Mouse (Mus musculus) stomach, postnatal 0 days (tissue): ENCODE results near the gene Dusp6. TPM values are rescaled to one million over a fixed set of nuclear protein-coding genes. Genes with fewer than 3 reads are reported as not detected.

Source experiments
- ATAC-seq: fragments of 200-750 bp; cut with Nextera tagmentation; 2 replicates; pipeline ENCODE4 v1.8.0; 2017; ENCODE audit not compliant: low FRiP score, low TSS enrichment
- DNase-seq: peaks from one replicate; pipeline ENCODE4 v3.0.0-alpha.2; 2016; ENCODE audit warnings: low spot score
- H3K27ac ChIP-seq: fragments of 300-500 bp; sonication (generic); replicated peaks from 2 replicates; pipeline ENCODE4 v1.5.1; 2014; ENCODE audit warnings: mild to moderate bottlenecking, control low read depth
- H3K27me3 ChIP-seq: fragments of 300-500 bp; sonication (generic); 2 replicates; pipeline ENCODE4 v1.6.1; 2014; ENCODE audit warnings: low read length; ENCODE audit not compliant: control insufficient read depth, insufficient read depth
- H3K36me3 ChIP-seq: fragments of 300-500 bp; sonication (generic); 2 replicates; pipeline ENCODE4 v1.6.1; 2014; ENCODE audit warnings: low read length, mixed read lengths; ENCODE audit not compliant: control insufficient read depth, insufficient read depth
- H3K4me1 ChIP-seq: fragments of 300-500 bp; sonication (generic); replicated peaks from 2 replicates; pipeline ENCODE4 v1.6.1; 2014; ENCODE audit warnings: antibody characterized with exemption; ENCODE audit not compliant: control insufficient read depth, insufficient read depth
- H3K4me2 ChIP-seq: fragments of 300-500 bp; sonication (generic); replicated peaks from 2 replicates; pipeline ENCODE4 v1.6.1; 2014; ENCODE audit warnings: low read depth, mild to moderate bottlenecking, control low read depth, moderate library complexity
- H3K4me3 ChIP-seq: fragments of 300-500 bp; sonication (generic); 2 replicates; pipeline ENCODE4 v1.5.1; 2014; ENCODE audit warnings: low read depth, low read length, control low read depth
- H3K9ac ChIP-seq: fragments of 300-500 bp; sonication (generic); 2 replicates; pipeline ENCODE4 v1.6.1; 2014; ENCODE audit warnings: mild to moderate bottlenecking, low read length, control low read depth, mixed read lengths
- H3K9me3 ChIP-seq: fragments of 300-500 bp; sonication (generic); 2 replicates; pipeline ENCODE4 v1.6.1; 2016; ENCODE audit warnings: low read length; ENCODE audit not compliant: control insufficient read depth
- CTCF ChIP-seq: IDR thresholded peaks from 2 replicates; pipeline ENCODE4 v1.5.1; 2016; ENCODE audit warnings: antibody characterized with exemption, low read depth, mild to moderate bottlenecking, moderate library complexity
- EP300 ChIP-seq: optimal IDR thresholded peaks from 2 replicates; pipeline ENCODE3; 2016; ENCODE audit warnings: antibody characterized with exemption
- WGBS: fragments of 180-500 bp; shearing (Covaris S2); extraction: QIAGEN DNeasy Blood & Tissue Kit; methylation state at CpG from one replicate; pipeline ENCODE4 v1.1.7; 2014; 5-methylcytosine and 5-hydroxymethylcytosine counted together
- polyA plus RNA-seq: library from polyadenylated mRNA; unstranded; fragments of >200 nt; fragmentation: Nextera tagmentation; extraction: Ambion mirVana; gene quantifications from 2 replicates; pipeline ENCODE4 v1.2.1, GENCODE M21; 2015

Dusp6 gene
- polyA plus RNA-seq, 1 experiment from 2014 or later, result 17.4 TPM

- DNase-seq (no peak), ATAC-seq (no peak)
- H3K27ac ChIP-seq, result no peak overlapping the region
- H3K4me3 ChIP-seq, result no peak overlapping the region
- TF ChIP-seq CTCF, result no peak
- no peak for TF ChIP-seq EP300
- no peaks in the 10 kb centered on the region for H3K36me3 ChIP-seq
- H3K9ac ChIP-seq, result no peak overlapping the region
- H3K9me3 ChIP-seq, result no peaks in the 10 kb centered on the region
- no peak overlapping the region for H3K4me2 ChIP-seq
- H3K27me3 ChIP-seq, result no peaks in the 10 kb centered on the region
- 33% methylated on average over 1 of the region's 1 CpGs for WGBS
- no peaks in the 10 kb centered on the region for H3K4me1 ChIP-seq
These were observed 4.6 kb downstream of the Dusp6 start for GRCm38 (mm10) chr10:99267621-99268020.

- H3K4me3 ChIP-seq, result no peak overlapping the region; the same call in 1 of the 2 replicates
- H3K27ac ChIP-seq, result peak overlapping the region; percentile 53
- H3K27me3 ChIP-seq, result no peaks in the 10 kb centered on the region
These were observed 5.6 kb downstream of the Dusp6 start for GRCm38 (mm10) chr10:99268421-99269300.

GRCm38 (mm10) chr10:99269301-99269701 is 6.3 kb downstream of the Dusp6 start:
- TF ChIP-seq CTCF (no peak), EP300 (no peak)
- Histone ChIP-seq H3K27ac (peak overlapping the region; percentile 53), H3K4me1 (no peaks in the 10 kb centered on the region), H3K4me2 (no peak overlapping the region), H3K9ac (no peak overlapping the region), H3K4me3 (no peak overlapping the region), H3K36me3 (no peaks in the 10 kb centered on the region), H3K27me3 (no peaks in the 10 kb centered on the region), H3K9me3 (no peaks in the 10 kb centered on the region)
- WGBS, result 63% methylated on average over 4 of the region's 4 CpGs
- DNase-seq (no peak), ATAC-seq (no peak)

More at GRCm38 (mm10) chr10:99268421-99269300, 5.6 kb downstream of the Dusp6 start:
- 49% methylated on average over 19 of the region's 19 CpGs for WGBS
- no peak overlapping the region for H3K9ac ChIP-seq
- H3K9me3 ChIP-seq, result no peaks in the 10 kb centered on the region
- H3K36me3 ChIP-seq, result no peaks in the 10 kb centered on the region
- TF ChIP-seq EP300, result no peak
- TF ChIP-seq CTCF, result no peak
- DNase-seq (no peak), ATAC-seq (peak; percentile 45; the same call in 1 of the 2 replicates)
- H3K4me2 ChIP-seq, result peak overlapping the region; percentile 31
- H3K4me1 ChIP-seq, result no peaks in the 10 kb centered on the region

GRCm38 (mm10) chr10:99269704-99270103 is 6.7 kb downstream of the Dusp6 start:
- TF ChIP-seq EP300 (no peak), CTCF (no peak)
- no peak for ATAC-seq
- H3K9ac ChIP-seq, result no peak overlapping the region
- H3K4me3 ChIP-seq, result no peak overlapping the region
- H3K27me3 ChIP-seq, result no peaks in the 10 kb centered on the region
- no peaks in the 10 kb centered on the region for H3K4me1 ChIP-seq
- no peak overlapping the region for H3K4me2 ChIP-seq
- no peaks in the 10 kb centered on the region for H3K9me3 ChIP-seq
- no peak for DNase-seq
- 80% methylated on average over 6 of the region's 6 CpGs for WGBS
- H3K27ac ChIP-seq, result no peak overlapping the region
- no peaks in the 10 kb centered on the region for H3K36me3 ChIP-seq

- DNase-seq, result no peak
- 52% methylated on average over 10 of the region's 10 CpGs for WGBS
- H3K4me3 ChIP-seq, result no peak overlapping the region
- H3K4me1 ChIP-seq, result no peaks in the 10 kb centered on the region
- no peak overlapping the region for H3K27ac ChIP-seq
- no peaks in the 10 kb centered on the region for H3K36me3 ChIP-seq
- H3K4me2 ChIP-seq, result no peak overlapping the region
- ATAC-seq, result no peak; the same call in 1 of the 2 replicates
- no peaks in the 10 kb centered on the region for H3K27me3 ChIP-seq
- TF ChIP-seq EP300 (no peak), CTCF (no peak)
- no peak overlapping the region for H3K9ac ChIP-seq
- H3K9me3 ChIP-seq, result no peaks in the 10 kb centered on the region
These were observed 7.4 kb downstream of the Dusp6 start for GRCm38 (mm10) chr10:99270406-99270805.

- H3K36me3 ChIP-seq, result no peaks in the 10 kb centered on the region
- ATAC-seq (no peak), DNase-seq (peak; percentile 38)
- TF ChIP-seq CTCF, result no peak
- no peak for TF ChIP-seq EP300
- no peak overlapping the region for H3K9ac ChIP-seq
- no peak overlapping the region for H3K4me3 ChIP-seq
- 74% methylated on average over 11 of the region's 11 CpGs for WGBS
- no peak overlapping the region for H3K27ac ChIP-seq
- no peaks in the 10 kb centered on the region for H3K9me3 ChIP-seq
- H3K4me1 ChIP-seq, result no peaks in the 10 kb centered on the region
- H3K4me2 ChIP-seq, result no peak overlapping the region
- no peaks in the 10 kb centered on the region for H3K27me3 ChIP-seq
These were observed 8.0 kb downstream of the Dusp6 start for GRCm38 (mm10) chr10:99271016-99271415.
